Mouse (Mus musculus): Measurements from ENCODE around the gene Cdkl2. TPM values are rescaled to one million over a fixed set of nuclear protein-coding genes. Genes with fewer than 3 reads are reported as not detected.

Gene Cdkl2
- total RNA-seq, 2 experiments from 2014 or later, result 67.0 to 67.3 TPM

DNA sequence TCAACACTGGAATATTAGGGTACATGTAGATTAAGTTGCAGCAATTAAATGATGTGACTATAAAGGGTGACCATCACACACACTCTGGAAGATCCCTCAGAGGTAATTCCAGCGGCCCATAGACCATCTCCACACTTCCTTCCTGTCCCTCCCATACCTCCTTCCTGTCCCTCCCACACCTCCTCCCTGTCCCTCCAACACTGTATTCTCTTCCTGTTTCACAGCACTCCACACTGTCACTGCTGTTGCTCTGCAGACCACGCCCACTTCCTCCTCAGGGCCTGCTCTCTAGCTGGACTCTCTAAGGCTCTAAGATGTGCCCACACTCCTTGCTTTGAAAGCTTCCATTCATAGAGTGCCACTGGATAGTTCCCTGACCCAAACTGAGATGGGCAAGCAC, 42.9 kb downstream of the Cdkl2 start:
- no peak for DNase-seq (ENCODE audit: low spot score in 2 of 2)

GRCm38 (mm10) chr5:91994546-91994945, 49.1 kb downstream of the Cdkl2 start:
- peak; percentile 9 to 13 for DNase-seq (ENCODE audit: low spot score in 2 of 2)

DNA sequence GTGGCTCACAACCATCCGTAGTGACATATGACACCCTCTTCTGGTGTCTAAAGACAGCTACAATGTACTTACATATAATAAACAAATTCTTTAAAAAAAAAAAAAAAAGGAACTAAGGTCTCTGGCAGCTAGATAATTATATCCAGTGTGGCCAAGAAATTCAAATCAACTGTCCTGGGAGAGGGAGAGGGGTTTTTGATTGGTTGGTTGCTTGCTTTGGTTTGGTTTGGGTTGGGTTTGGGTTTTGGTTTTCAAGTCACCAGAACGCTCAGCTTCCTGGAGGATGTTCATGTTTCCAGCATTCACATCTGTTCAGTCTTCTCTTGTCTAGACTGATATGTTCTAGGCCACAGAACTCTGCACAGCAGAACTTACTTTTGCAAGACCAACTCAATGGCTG, 50.6 kb downstream of the Cdkl2 start:
- DNase-seq (ENCODE audit: low spot score in 2 of 2), result no peak

DNA sequence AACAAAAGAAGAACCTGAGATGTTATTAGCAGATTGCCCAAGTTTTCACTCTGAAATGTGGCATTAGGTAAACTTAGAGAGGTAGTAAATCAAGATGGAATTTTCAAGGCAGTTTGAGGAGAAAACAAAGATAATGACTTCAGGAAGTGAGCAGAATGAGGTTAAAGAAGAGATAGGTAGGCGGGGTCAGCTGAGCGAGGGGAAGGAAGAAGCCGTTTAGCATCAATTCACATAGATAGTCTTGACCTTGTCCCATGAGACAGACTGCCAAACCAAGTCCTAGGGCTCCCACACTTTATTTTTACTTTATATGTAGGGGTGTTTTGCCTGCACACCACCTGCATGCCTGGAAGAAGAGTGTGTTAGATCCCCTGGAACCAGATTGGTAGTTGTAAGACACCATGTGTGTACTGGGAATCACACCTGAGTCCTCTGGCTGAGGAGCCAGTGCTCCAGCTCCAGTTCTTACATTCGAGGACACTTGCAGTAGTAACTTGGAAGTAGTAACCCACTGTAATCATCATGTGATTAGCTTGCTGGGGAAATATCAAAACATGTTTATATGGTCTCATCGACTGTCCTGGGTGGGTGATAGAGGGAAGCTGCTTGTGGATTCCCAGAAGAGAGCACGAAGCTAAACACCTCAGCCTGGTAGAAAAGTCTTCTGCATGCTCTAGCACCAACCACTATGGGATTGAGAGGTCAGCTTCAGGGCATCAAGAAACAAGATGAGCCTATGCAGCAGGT, 52.3 kb downstream of the Cdkl2 start:
- DNase-seq (ENCODE audit: low spot score in 2 of 2), result no peak

- DNase-seq (ENCODE audit: low spot score in 2 of 2), result no peak
These were observed 54.4 kb downstream of the Cdkl2 start for GRCm38 (mm10) chr5:91989261-91989660.

DNA sequence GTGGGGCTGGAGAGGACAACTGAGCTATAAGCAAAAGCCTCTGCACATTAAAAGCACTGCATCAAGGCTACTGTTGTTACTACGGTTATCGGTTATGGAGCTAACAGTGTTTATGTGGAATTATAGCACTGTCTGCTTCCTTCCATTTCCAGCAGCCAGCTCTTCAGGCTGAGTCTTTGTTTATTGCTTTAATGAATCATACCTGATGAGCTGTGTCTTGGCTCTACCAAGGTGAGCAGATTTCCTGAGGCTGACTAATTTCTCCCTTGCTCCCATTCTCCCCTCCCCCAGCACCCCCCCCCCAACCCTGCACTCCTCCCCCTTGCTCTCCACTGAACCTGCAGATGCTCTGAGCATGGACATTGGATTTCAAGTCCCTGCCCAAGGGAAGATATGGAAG, 55.9 kb downstream of the Cdkl2 start:
- DNase-seq (ENCODE audit: low spot score in 2 of 2), result no peak

GRCm38 (mm10) chr5:91987236-91987635, 56.4 kb downstream of the Cdkl2 start, which contains the start of gene Odaph:
TSS of gene Odaph (plus strand) at chr5:91987475.
- DNase-seq (ENCODE audit: low spot score in 2 of 2), result no peak

DNA sequence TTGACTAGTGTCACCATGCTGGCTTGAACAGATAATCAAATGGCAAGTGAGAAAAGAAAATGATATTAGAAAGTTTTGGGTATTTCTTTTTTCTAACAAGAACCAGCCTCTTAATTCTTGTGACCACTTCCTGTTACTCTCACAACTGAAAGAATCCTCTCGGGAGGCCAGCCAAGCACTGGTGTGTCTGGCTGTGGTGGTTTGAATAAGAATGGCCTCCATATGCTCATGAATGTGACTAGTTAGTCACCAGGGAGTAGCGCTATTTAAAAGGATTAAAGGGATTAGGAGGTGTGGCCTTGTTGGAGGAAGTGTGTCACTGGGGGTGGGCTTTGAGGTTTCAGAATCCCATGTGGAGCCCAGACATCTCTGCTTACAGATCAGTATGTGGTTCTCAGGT, 58.0 kb downstream of the Cdkl2 start:
- no peak for DNase-seq (ENCODE audit: low spot score in 2 of 2)

DNA sequence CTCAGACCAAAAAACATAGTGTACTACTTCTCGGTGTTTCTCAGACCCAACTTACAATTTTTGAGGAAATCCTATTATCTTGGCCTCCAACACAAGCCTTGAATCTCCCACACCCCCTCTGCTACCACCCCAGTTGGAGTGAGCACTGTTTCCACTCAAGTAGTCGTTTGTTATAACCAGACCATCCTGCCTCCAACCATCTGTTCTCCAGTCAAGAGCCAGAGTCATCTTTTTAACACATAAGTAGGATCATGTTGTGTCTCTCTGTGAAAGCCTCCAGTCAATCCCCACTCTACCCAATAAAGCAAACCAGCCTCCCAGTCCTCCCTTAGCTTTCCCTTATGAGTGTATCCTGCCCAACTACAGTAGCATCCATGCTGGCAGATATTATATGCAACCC, 60.2 kb downstream of the Cdkl2 start:
- no peak for DNase-seq (ENCODE audit: low spot score in 2 of 2)

DNA sequence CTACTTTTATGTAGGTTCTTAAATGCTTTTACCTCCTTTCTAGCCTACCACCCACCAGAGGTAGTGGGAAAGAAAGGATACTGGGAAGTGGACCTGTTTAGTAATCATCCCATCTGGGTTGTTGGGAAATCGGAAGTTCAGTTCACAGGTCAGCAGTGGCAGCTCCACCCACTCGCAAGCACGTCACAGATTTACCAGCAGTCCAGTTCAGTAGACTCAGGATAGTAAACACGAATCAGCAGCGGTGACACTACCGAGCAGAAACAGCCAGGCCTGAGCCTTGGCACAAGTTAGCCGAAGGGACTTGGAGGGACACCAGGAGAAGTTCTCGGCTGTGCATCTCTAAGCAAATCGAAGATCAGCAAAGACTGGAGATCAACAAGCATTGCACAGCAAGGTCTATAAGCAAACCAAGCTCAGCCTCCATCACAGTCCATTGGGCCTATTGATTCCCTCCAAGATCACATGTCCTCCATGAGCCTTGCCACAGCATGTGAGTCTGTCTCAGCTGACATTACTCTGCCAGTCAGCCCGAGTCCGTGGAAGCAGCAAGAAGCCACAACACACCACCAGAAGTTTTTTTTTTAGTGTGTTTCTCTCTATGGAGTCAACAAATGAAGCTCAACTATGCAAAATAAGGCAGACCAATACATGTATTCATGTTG, 62.4 kb downstream of the Cdkl2 start:
- DNase-seq (ENCODE audit: low spot score in 2 of 2), result no peak

DNA sequence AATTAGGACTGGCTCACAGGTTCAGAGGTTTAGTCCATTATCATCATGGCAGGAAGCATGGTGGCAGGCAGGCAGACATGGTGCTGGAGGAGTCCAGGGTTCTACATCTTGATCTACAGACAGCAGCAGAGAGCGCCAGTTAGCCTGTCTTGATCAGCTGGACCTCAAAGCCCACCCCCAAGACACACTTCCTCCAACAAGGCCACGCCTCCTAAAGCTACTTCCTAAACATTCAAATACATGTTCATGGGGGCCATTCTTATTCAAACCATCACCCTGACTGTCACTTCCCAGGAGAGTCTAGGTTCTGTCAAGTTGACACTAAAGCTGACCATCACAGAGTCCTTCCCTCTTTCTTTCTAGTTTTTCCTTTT, 66.3 kb downstream of the Cdkl2 start:
- DNase-seq (ENCODE audit: low spot score in 2 of 2), result no peak

DNA sequence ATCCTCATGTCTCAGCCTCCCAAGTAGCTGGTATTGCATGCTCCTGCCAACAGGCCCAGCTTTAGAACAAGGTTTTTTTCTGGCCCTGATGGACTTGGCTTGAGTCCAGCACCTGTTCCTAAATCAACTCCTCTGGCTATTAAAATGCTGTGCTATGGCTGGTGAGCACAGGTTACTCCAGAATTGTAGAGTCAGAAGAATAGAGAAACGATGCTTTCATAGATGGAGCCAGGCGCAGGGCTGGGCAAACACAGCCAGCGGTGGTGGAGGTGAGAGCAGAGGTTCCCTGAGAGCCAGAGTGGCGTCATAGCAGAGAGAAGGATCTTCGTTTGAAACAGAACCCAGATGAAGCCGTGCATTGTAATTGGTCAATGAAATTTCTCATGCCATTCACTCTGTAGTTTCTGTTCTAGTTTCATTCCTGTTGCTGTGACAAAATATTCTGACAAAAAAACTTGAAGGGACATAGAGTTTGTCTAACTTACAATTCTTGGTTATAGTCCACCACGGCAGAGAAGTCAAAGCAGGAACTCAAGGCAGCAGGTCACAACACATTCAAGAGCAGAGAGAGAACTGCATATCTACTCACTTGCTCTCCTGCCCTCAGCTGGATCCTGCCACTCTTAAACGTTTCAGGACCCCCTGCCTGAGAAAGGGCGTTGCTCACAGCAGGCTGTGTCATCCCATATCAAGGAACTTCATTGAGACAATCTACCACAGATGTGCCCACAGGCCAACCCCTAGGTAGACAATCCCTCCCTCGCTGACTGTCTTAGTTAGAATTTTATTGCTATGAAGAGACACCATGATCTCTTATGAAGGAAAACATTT, 66.9 kb downstream of the Cdkl2 start:
- no peak for DNase-seq (ENCODE audit: low spot score in 2 of 2)

DNA sequence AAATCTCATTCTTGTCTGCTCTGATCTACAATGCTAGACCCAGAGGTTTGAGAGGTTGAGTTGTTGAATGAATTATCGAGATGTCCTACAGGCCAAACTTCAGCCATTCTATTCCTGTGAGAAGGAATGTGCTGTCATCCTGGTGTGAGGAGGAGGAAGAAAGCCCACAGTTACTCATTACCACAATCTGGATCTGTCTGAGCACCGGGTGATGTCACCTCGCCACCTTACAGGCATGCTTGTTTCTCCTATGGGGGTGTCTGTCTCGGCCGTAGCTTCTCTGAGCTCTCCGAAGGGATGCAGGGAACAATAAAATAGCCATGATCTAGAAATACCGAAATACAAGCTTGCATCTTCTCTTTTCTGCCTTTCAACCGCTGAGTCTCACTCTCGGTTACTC, 67.9 kb downstream of the Cdkl2 start:
- no peak for DNase-seq (ENCODE audit: low spot score in 2 of 2)

- DNase-seq (ENCODE audit: low spot score in 2 of 2), result no peak
These were observed 69.7 kb downstream of the Cdkl2 start for GRCm38 (mm10) chr5:91974002-91974401.

DNA sequence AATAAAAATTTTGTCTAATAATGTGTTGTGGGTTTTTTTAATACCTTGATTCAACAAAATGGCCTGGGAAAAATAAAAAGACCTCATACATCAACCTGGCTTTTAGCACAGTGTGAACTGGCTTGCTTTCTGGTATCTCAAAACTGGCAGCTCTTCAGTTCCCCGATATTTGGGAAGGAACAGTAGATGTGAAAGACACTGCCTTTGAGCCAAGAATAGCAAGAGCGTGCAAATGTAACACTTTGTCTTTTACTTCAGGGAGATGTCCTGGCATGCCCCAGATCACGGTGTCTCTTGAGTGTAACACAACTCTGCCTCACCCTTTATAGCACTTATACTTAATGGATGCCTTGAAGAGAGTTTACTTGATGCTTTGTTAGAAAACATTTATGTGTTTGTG, 71.6 kb downstream of the Cdkl2 start:
- DNase-seq (ENCODE audit: low spot score in 2 of 2), result no peak

DNA sequence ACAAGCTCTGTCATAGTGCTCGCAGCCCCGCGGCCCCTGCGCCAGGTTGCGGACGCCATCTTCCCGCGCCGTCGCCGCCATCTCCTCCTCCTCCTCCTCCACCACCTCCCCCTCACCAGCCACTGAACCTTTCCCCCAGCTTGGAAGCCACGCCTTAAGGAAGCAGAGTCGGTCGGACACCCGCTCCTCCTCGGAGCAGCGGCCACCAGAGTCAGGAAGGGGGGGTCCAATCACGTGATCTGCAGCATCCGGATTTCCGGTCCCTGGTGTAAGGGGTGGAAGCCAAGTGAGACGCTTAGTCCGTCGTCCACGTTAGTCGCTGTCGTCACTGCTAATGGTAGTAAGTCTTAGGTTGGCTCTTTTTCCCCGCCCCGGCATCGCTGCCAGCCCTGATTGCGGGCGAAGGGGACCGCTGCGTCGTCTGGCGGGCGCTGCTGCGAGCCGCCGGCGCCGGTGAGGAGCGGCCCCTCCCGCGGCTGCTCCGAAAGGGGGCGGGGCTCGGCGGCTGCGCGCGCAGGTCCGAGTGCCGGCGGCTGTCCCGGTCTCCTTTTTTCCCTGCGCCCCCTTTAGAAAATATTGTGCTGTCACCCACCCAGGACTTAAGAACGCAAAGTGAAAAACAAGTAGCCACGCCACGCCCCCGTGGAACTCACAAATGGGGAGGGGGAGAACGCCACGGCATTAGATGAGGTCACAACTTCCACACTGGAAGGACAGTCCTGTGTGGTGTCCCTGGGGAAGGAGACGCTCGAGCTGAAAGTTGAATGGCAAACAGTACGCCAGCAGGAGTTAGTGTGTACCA, 80.8 kb downstream of the Cdkl2 start, which contains the start of gene Rchy1:
Gene Rchy1 (minus strand): TSS at position 430 of the 802 bp plus-strand sequence.
- DNase-seq (ENCODE audit: low spot score in 2 of 2), result peak; percentile 89 to 92

GRCm38 (mm10) chr5:91962259-91962638, 81.4 kb downstream of the Cdkl2 start:
- peak in 1 of 2 experiments; percentile 62 for DNase-seq (ENCODE audit: low spot score in 2 of 2)

GRCm38 (mm10) chr5:91961370-91961769, 82.3 kb downstream of the Cdkl2 start:
- no peak for DNase-seq (ENCODE audit: low spot score in 2 of 2)

- peak; percentile 12 to 60 for DNase-seq (ENCODE audit: low spot score in 2 of 2)
These were observed 83.0 kb downstream of the Cdkl2 start for GRCm38 (mm10) chr5:91960606-91961254.

- no peak for DNase-seq (ENCODE audit: low spot score in 2 of 2)
These were observed 83.7 kb downstream of the Cdkl2 start for GRCm38 (mm10) chr5:91959986-91960385.

Data from layer of hippocampus, postnatal 14 days (tissue).